In genomic region chr8:121578676-121579451, GRCm38 (mm10) we compare ENCODE assay signal across 8 mouse cellular contexts. TPM values are rescaled to one million over a fixed set of nuclear protein-coding genes. Genes with fewer than 3 reads are reported as not detected.
A peak's percentile ranks its signal among the peaks of the same experiment; 100 is the strongest.
DNase-seq lines count a peak whose midpoint lies in the region; ATAC-seq and TF ChIP-seq lines count a peak whose summit lies in the region.

Gene Fbxo31 (minus strand): TSS chr8:121578806.

- peak; percentile 95 for DNase-seq in c-Kit-positive CD71-positive TER-119-positive erythroid progenitor cells, embryonic 14.5 days (ENCODE audit: low spot score)
- DNase-seq in heart, postnatal 0 days (ENCODE audit: low spot score): peak; percentile 94
- DNase-seq in kidney, postnatal 4 days: peak; percentile 98 to 99

- TF ChIP-seq EP300 in heart, postnatal 0 days (IDR thresholded peaks at IDR 0.05; ENCODE audit: low read depth): no peak

- peaks cover 12% of the 10 kb centered on the region; the same call in 1 of the 2 replicates for H3K36me3 ChIP-seq in E14TG2a.4 (ENCODE audit: insufficient read depth, low read length)
- H3K36me3 ChIP-seq in forebrain, embryonic 12.5 days (replicated peaks): no peaks in the 10 kb centered on the region
- H3K36me3 ChIP-seq in heart, postnatal 0 days (replicated peaks; ENCODE audit: control insufficient read depth, insufficient read depth, low read length): no peaks in the 10 kb centered on the region
- H3K36me3 ChIP-seq in liver, embryonic 16.5 days (ENCODE audit: control insufficient read depth, insufficient read depth): no peaks in the 10 kb centered on the region
- H3K36me3 ChIP-seq in neural tube, embryonic 13.5 days: no peaks in the 10 kb centered on the region
- no peaks in the 10 kb centered on the region for H3K36me3 ChIP-seq in testis, adult 2 months (ENCODE audit: control insufficient read depth, insufficient read depth, low read length)

- peak; percentile 68 for TF ChIP-seq POLR2A in testis, adult 2 months (IDR thresholded peaks at IDR 0.05; ENCODE audit: control insufficient read depth, low read depth, low read length)

- peak within 1 kb of the TSS; percentile 69 for H3K27ac ChIP-seq in forebrain, embryonic 12.5 days
- peak within 1 kb of the TSS; percentile 70 for H3K27ac ChIP-seq in heart, postnatal 0 days (ENCODE audit: low read depth)
- peak within 1 kb of the TSS; percentile 81 for H3K27ac ChIP-seq in liver, embryonic 16.5 days (ENCODE audit: low read length)
- peak within 1 kb of the TSS; percentile 77 for H3K27ac ChIP-seq in neural tube, embryonic 13.5 days (replicated peaks)
- H3K27ac ChIP-seq in testis, adult 2 months (ENCODE audit: control insufficient read depth, insufficient read depth, low read depth, low read length): peak within 1 kb of the TSS; percentile 60

- H3K9me3 ChIP-seq in E14TG2a.4 (ENCODE audit: low read length): no peaks in the 10 kb centered on the region
- no peaks in the 10 kb centered on the region for H3K9me3 ChIP-seq in forebrain, embryonic 12.5 days
- no peaks in the 10 kb centered on the region for H3K9me3 ChIP-seq in heart, postnatal 0 days (replicated peaks; ENCODE audit: control insufficient read depth, low read length)
- H3K9me3 ChIP-seq in liver, embryonic 16.5 days (replicated peaks; ENCODE audit: control insufficient read depth, low read length): no peaks in the 10 kb centered on the region
- no peaks in the 10 kb centered on the region for H3K9me3 ChIP-seq in neural tube, embryonic 13.5 days

- peak within 1 kb of the TSS; percentile 67 for H3K4me2 ChIP-seq in forebrain, embryonic 12.5 days
- H3K4me2 ChIP-seq in heart, postnatal 0 days (ENCODE audit: low read depth, low read length): peak within 1 kb of the TSS; percentile 91
- peak within 1 kb of the TSS; percentile 99 for H3K4me2 ChIP-seq in liver, embryonic 16.5 days (ENCODE audit: low read depth, low read length)
- peak within 1 kb of the TSS; percentile 88 for H3K4me2 ChIP-seq in neural tube, embryonic 13.5 days

- ATAC-seq in forebrain, embryonic 12.5 days (ENCODE audit: low FRiP score): peak; percentile 95
- ATAC-seq in heart, postnatal 0 days (ENCODE audit: insufficient read depth, low read depth): peak; percentile 90
- ATAC-seq in liver, embryonic 16.5 days (ENCODE audit: low read depth): peak; percentile 86
- peak; percentile 95 for ATAC-seq in neural tube, embryonic 13.5 days (ENCODE audit: low read depth)

- TF ChIP-seq CTCF in E14TG2a.4 (conservative IDR thresholded peaks at IDR 0.05; ENCODE audit: low read length): no peak
- TF ChIP-seq CTCF in heart, postnatal 0 days (IDR thresholded peaks at IDR 0.05; ENCODE audit: low read depth): no peak
- no peak for TF ChIP-seq CTCF in testis, adult 2 months (IDR thresholded peaks at IDR 0.05; ENCODE audit: control insufficient read depth, insufficient read depth, insufficient replicate concordance, low read depth, low read length)

- peak within 1 kb of the TSS; percentile 85 for H3K9ac ChIP-seq in forebrain, embryonic 12.5 days
- H3K9ac ChIP-seq in heart, postnatal 0 days (replicated peaks; ENCODE audit: low read depth, low read length): peak within 1 kb of the TSS; percentile 73
- H3K9ac ChIP-seq in liver, embryonic 16.5 days (ENCODE audit: low read depth, low read length): peak within 1 kb of the TSS; percentile 83
- H3K9ac ChIP-seq in neural tube, embryonic 13.5 days: peak within 1 kb of the TSS; percentile 93

- H3K4me3 ChIP-seq in E14TG2a.4 (replicated peaks; ENCODE audit: low read length): peak within 1 kb of the TSS; percentile 95
- H3K4me3 ChIP-seq in forebrain, embryonic 12.5 days (replicated peaks): peak within 1 kb of the TSS; percentile 88
- peak within 1 kb of the TSS; percentile 73 for H3K4me3 ChIP-seq in heart, postnatal 0 days (ENCODE audit: low read depth, low read length)
- peak within 1 kb of the TSS; percentile 87 for H3K4me3 ChIP-seq in liver, embryonic 16.5 days (ENCODE audit: low read depth, low read length)
- peak within 1 kb of the TSS; percentile 92 for H3K4me3 ChIP-seq in neural tube, embryonic 13.5 days
- H3K4me3 ChIP-seq in testis, adult 2 months (ENCODE audit: control insufficient read depth, low read depth, low read length): peak within 1 kb of the TSS; percentile 98

- peaks cover 78% of the 10 kb centered on the region for H3K4me1 ChIP-seq in E14TG2a.4 (replicated peaks; ENCODE audit: low read depth, low read length)
- H3K4me1 ChIP-seq in forebrain, embryonic 12.5 days: peaks cover 30% of the 10 kb centered on the region
- peaks cover 13% of the 10 kb centered on the region; the same call in 1 of the 2 replicates for H3K4me1 ChIP-seq in heart, postnatal 0 days (ENCODE audit: control insufficient read depth, insufficient read depth)
- H3K4me1 ChIP-seq in liver, embryonic 16.5 days (ENCODE audit: control insufficient read depth, low read depth, low read length): peaks cover 39% of the 10 kb centered on the region
- peaks cover 37% of the 10 kb centered on the region for H3K4me1 ChIP-seq in neural tube, embryonic 13.5 days (replicated peaks)
- H3K4me1 ChIP-seq in testis, adult 2 months (ENCODE audit: control insufficient read depth, insufficient read depth, low read length): peaks cover 14% of the 10 kb centered on the region

- WGBS in forebrain, embryonic 12.5 days: under 1% methylated on average over 62 of the region's 63 CpGs
- WGBS in heart, postnatal 0 days: 3% methylated on average over 52 of the region's 63 CpGs
- 1% methylated on average over 63 of the region's 63 CpGs for WGBS in liver, embryonic 16.5 days (ENCODE audit: insufficient replicate concordance)
- WGBS in neural tube, embryonic 13.5 days: 2% methylated on average over 28 of the region's 63 CpGs

- no peaks in the 10 kb centered on the region for H3K27me3 ChIP-seq in E14TG2a.4 (ENCODE audit: insufficient read depth, low read length)
- no peaks in the 10 kb centered on the region for H3K27me3 ChIP-seq in forebrain, embryonic 12.5 days
- H3K27me3 ChIP-seq in heart, postnatal 0 days (ENCODE audit: control insufficient read depth, insufficient read depth, low read length): no peaks in the 10 kb centered on the region
- H3K27me3 ChIP-seq in liver, embryonic 16.5 days (ENCODE audit: control insufficient read depth, insufficient read depth, low read depth, low read length): no peaks in the 10 kb centered on the region
- H3K27me3 ChIP-seq in neural tube, embryonic 13.5 days: peaks cover 3% of the 10 kb centered on the region
- H3K27me3 ChIP-seq in testis, adult 2 months (ENCODE audit: control insufficient read depth, insufficient read depth, low read length): no peaks in the 10 kb centered on the region

RNA-seq across cellular contexts. Expression of gene Fbxo31, which starts in this region (rescaled TPM):
- polyA plus RNA-seq in forebrain, embryonic 12.5 days (2016; fragmentation: Nextera tagmentation; extraction: Ambion mirVana): 18.6 and 19.3 TPM in 2 replicates
- total RNA-seq in heart, postnatal 0 days (2014; rRNA removed; ENCODE audit: low replicate concordance): 26.7 and 28.9 TPM in 2 replicates
- 12.7 and 13.5 TPM in 2 replicates for polyA plus RNA-seq in heart, postnatal 0 days (2015; fragmentation: Nextera tagmentation; extraction: Ambion mirVana)
- polyA plus RNA-seq in liver, embryonic 16.5 days (2015; fragmentation: Nextera tagmentation; extraction: Ambion mirVana): 9.0 and 9.2 TPM in 2 replicates
- 28.8 and 32.0 TPM in 2 replicates for polyA plus RNA-seq in neural tube, embryonic 13.5 days (2015; fragmentation: Nextera tagmentation; extraction: Ambion mirVana)
- polyA plus RNA-seq in testis, adult 2 months (2012; rRNA removed): 6.1 and 6.8 TPM in 2 replicates

Comparison
In these comparisons a context has a peak if more than half of its experiments do, and no peak if none do; other contexts are left out.
1. Peak in every context shown above with its lines: DNase-seq, ATAC-seq, H3K4me3 ChIP-seq and H3K27ac ChIP-seq.